Mouse (Mus musculus) limb, embryonic 10.5 days (tissue): ENCODE results near the gene Atp6v1g2. TPM values are rescaled to one million over a fixed set of nuclear protein-coding genes. Genes with fewer than 3 reads are reported as not detected.

Source experiments
- DNase-seq: peaks from one replicate; pipeline ENCODE4 v3.0.0-alpha.2; 2017; ENCODE audit warnings: low spot score
- H3K27ac ChIP-seq: fragments of 300-500 bp; sonication (generic); 2 replicates; pipeline ENCODE4 v1.5.1; 2016; ENCODE audit warnings: mild to moderate bottlenecking
- H3K27me3 ChIP-seq: fragments of 300-500 bp; sonication (generic); 2 replicates; pipeline ENCODE4 v1.6.1; 2016; ENCODE audit warnings: low read depth, mild to moderate bottlenecking; ENCODE audit not compliant: poor library complexity, severe bottlenecking
- H3K36me3 ChIP-seq: fragments of 300-500 bp; sonication (generic); 2 replicates; pipeline ENCODE4 v1.6.1; 2016; ENCODE audit warnings: mild to moderate bottlenecking, moderate library complexity
- H3K4me1 ChIP-seq: fragments of 300-500 bp; sonication (generic); 2 replicates; pipeline ENCODE4 v1.6.1; 2016
- H3K4me3 ChIP-seq: fragments of 300-500 bp; sonication (generic); 2 replicates; pipeline ENCODE4 v1.5.1; 2016; ENCODE audit warnings: mild to moderate bottlenecking, moderate library complexity
- H3K9me3 ChIP-seq: fragments of 300-500 bp; sonication (generic); replicated peaks from 2 replicates; pipeline ENCODE4 v1.6.1; 2016; ENCODE audit warnings: mild to moderate bottlenecking
- WGBS: fragments of 180-500 bp; shearing (Covaris S2); methylation state at CpG from one replicate; pipeline ENCODE4 v1.1.7; 2016; 5-methylcytosine and 5-hydroxymethylcytosine counted together
- microRNA-seq: library from miRNA; unstranded; fragments of <30 nt; microRNA quantifications from one replicate; pipeline ENCODE4, GENCODE M21; 2017
- polyA plus RNA-seq: library from polyadenylated mRNA; unstranded; fragments of >200 nt; fragmentation: Nextera tagmentation; extraction: Ambion mirVana; gene quantifications from 2 replicates; pipeline ENCODE4 v1.2.1, GENCODE M21; 2016

Gene Atp6v1g2
- polyA plus RNA-seq, 1 experiment from 2014 or later: 5.2 TPM

DNA sequence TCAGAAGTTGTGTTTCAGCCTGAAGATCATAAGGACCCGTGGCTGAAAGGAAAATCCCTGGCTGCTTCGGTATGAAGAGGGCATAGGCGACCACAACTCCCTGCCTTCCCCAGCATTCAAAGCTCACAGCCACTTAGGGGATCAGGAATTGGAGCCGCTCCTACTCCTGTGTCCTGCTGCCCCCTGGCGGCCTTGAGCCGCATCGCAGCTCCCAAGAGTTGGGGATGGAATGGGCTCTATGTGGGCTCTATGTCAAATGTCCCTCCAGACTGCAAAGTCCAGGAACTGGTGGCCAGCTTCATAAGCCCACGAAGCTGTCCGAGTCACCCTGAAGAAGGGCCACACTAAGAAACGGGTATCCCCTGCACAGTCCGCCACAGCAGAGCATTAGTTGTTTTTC is 41.3 kb downstream of the Atp6v1g2 start:
- H3K4me1 ChIP-seq: 0 out of 2 replicates have a peak, but pooled peaks cover 3% of the 10 kb centered on the region

GRCm38 (mm10) chr17:35276304-35276864 is 42.9 kb downstream of the Atp6v1g2 start:
- Histone ChIP-seq H3K27ac (no peak overlapping the region), H3K9me3 (no peaks in the 10 kb centered on the region), H3K4me1 (0 out of 2 replicates have a peak, but pooled peaks cover 3% of the 10 kb centered on the region), H3K4me3 (no peak overlapping the region), H3K27me3 (peaks cover 28% of the 10 kb centered on the region), H3K36me3 (no peaks in the 10 kb centered on the region)
- peak; percentile 33 for DNase-seq
- WGBS: 17% methylated on average over 13 of the region's 13 CpGs

More for the DNA sequence above, 41.3 kb downstream of the Atp6v1g2 start:
- WGBS: 4% methylated on average over 11 of the region's 11 CpGs
- H3K4me3 ChIP-seq: no peak overlapping the region
- no peaks in the 10 kb centered on the region for H3K9me3 ChIP-seq
- DNase-seq: peak; percentile 85
- H3K27me3 ChIP-seq: peaks cover 28% of the 10 kb centered on the region
- H3K36me3 ChIP-seq: no peaks in the 10 kb centered on the region
- H3K27ac ChIP-seq: no peak overlapping the region

DNA sequence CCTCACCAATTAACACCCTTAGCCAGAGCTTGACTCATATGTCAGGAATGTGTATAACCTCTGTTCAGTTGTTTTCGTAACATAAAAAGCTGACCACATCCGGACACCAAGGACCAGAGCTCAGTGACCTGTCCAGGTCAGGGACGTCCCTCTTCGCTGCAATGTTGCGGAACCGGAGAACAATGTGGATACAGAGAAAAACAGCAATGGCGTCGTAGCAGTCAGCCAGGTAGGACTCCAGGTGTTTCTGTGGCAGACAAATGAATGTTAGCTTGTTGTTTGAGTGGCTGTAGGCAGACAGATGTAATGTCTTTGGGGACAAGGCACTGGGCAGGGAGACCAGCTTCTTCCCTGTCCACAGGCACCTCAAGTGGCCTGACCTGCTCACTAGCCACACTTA is 44.6 kb downstream of the Atp6v1g2 start:
- 92% methylated on average over 8 of the region's 8 CpGs for WGBS
- H3K9me3 ChIP-seq: no peaks in the 10 kb centered on the region
- no peak overlapping the region for H3K27ac ChIP-seq
- H3K4me1 ChIP-seq: 0 out of 2 replicates have a peak, but pooled peaks cover 3% of the 10 kb centered on the region
- no peaks in the 10 kb centered on the region for H3K36me3 ChIP-seq
- DNase-seq: no peak
- peaks cover 28% of the 10 kb centered on the region for H3K27me3 ChIP-seq
- H3K4me3 ChIP-seq: no peak overlapping the region

GRCm38 (mm10) chr17:35278957-35279688 is 45.7 kb downstream of the Atp6v1g2 start:
- 0 out of 2 replicates have a peak, but pooled peaks cover 3% of the 10 kb centered on the region for H3K4me1 ChIP-seq
- H3K27me3 ChIP-seq: peaks cover 28% of the 10 kb centered on the region
- no peak overlapping the region for H3K27ac ChIP-seq
- H3K9me3 ChIP-seq: no peaks in the 10 kb centered on the region
- no peak overlapping the region for H3K4me3 ChIP-seq
- H3K36me3 ChIP-seq: no peaks in the 10 kb centered on the region
- 90% methylated on average over 13 of the region's 13 CpGs for WGBS
- DNase-seq: no peak

- WGBS: 75% methylated on average over 3 of the region's 3 CpGs
These were observed 46.8 kb downstream of the Atp6v1g2 start for GRCm38 (mm10) chr17:35280276-35280675.

GRCm38 (mm10) chr17:35285431-35285830 is 52.0 kb downstream of the Atp6v1g2 start:
- Histone ChIP-seq H3K27ac (no peak overlapping the region), H3K4me1 (no peaks in the 10 kb centered on the region), H3K9me3 (no peaks in the 10 kb centered on the region), H3K27me3 (no peaks in the 10 kb centered on the region), H3K36me3 (no peaks in the 10 kb centered on the region), H3K4me3 (no peak overlapping the region)
- DNase-seq: no peak

More at GRCm38 (mm10) chr17:35280276-35280675, 46.8 kb downstream of the Atp6v1g2 start:
- no peak for DNase-seq
- H3K27me3 ChIP-seq: peaks cover 22% of the 10 kb centered on the region
- no peaks in the 10 kb centered on the region for H3K9me3 ChIP-seq
- H3K36me3 ChIP-seq: no peaks in the 10 kb centered on the region
- H3K4me3 ChIP-seq: no peak overlapping the region
- H3K4me1 ChIP-seq: 0 out of 2 replicates have a peak, but pooled peaks cover 3% of the 10 kb centered on the region
- no peak overlapping the region for H3K27ac ChIP-seq

Small RNA genes lying within 50 kb of the gene (microRNA-seq; reads per million reads assigned to microRNA genes)
- gene Mir6973a (not detected), gene Mir6974 (not detected), gene Mir6975 (1.5 reads per million), gene Mir8094 (1.2 reads per million)

Other genes with a start within 250 kb of the Atp6v1g2 start
- gene Vars, start 232.7 kb upstream of the Atp6v1g2 start, polyA plus RNA-seq: 222 and 267 TPM in 2 replicates
- 0.15 and 0.23 TPM in 2 replicates for gene Vwa7, start 217.1 kb upstream of the Atp6v1g2 start, polyA plus RNA-seq
- 1.2 and 1.4 TPM in 2 replicates for gene Sapcd1, start 205.6 kb upstream of the Atp6v1g2 start, polyA plus RNA-seq
- 5.2 and 5.4 TPM in 2 replicates for gene Msh5, start 186.9 kb upstream of the Atp6v1g2 start, polyA plus RNA-seq
- gene Clic1, start 183.7 kb upstream of the Atp6v1g2 start, polyA plus RNA-seq: 174 and 186 TPM in 2 replicates
- gene Ddah2, start 174.6 kb upstream of the Atp6v1g2 start, polyA plus RNA-seq: 453 and 568 TPM in 2 replicates
- not detected in 2 replicates for gene Ly6g6c, start 168.3 kb upstream of the Atp6v1g2 start, polyA plus RNA-seq
- 0.36 and 0.46 TPM in 2 replicates for gene Mpig6b, start 167.5 kb upstream of the Atp6v1g2 start, polyA plus RNA-seq
- gene Ly6g6e, start 156.8 kb upstream of the Atp6v1g2 start, polyA plus RNA-seq: 0.81 and 0.95 TPM in 2 replicates
- 0.80 and 1.1 TPM in 2 replicates for gene Ly6g6d, start 155.6 kb upstream of the Atp6v1g2 start, polyA plus RNA-seq
- gene Ly6g6f, start 148.1 kb upstream of the Atp6v1g2 start, polyA plus RNA-seq: 0.56 and 0.66 TPM in 2 replicates
- 53.3 and 63.6 TPM in 2 replicates for gene Abhd16a, start 144.4 kb upstream of the Atp6v1g2 start, polyA plus RNA-seq
- not detected in 2 replicates for gene Ly6g5c, start 125.4 kb upstream of the Atp6v1g2 start, polyA plus RNA-seq
- 1.4 and 1.7 TPM in 2 replicates for gene Ly6g5b, start 118.2 kb upstream of the Atp6v1g2 start, polyA plus RNA-seq
- gene Gpank1, start 112.2 kb upstream of the Atp6v1g2 start, polyA plus RNA-seq: 33.9 and 35.8 TPM in 2 replicates
- gene Csnk2b, start 111.6 kb upstream of the Atp6v1g2 start, polyA plus RNA-seq: 299 and 317 TPM in 2 replicates
- gene D17H6S53E, start 107.3 kb upstream of the Atp6v1g2 start, polyA plus RNA-seq: 8.4 and 8.5 TPM in 2 replicates
- gene Apom, start 101.6 kb upstream of the Atp6v1g2 start, polyA plus RNA-seq: 0.39 and 0.56 TPM in 2 replicates
- 74.2 and 74.7 TPM in 2 replicates for gene Bag6, start 98.5 kb upstream of the Atp6v1g2 start, polyA plus RNA-seq
- gene Prrc2a, start 68.8 kb upstream of the Atp6v1g2 start, polyA plus RNA-seq: 213 and 229 TPM in 2 replicates
- gene Aif1, start 57.6 kb upstream of the Atp6v1g2 start, polyA plus RNA-seq: 1.5 and 1.8 TPM in 2 replicates
- 1.6 and 2.0 TPM in 2 replicates for gene Lst1, start 45.2 kb upstream of the Atp6v1g2 start, polyA plus RNA-seq
- gene Ltb, start 39.2 kb upstream of the Atp6v1g2 start, polyA plus RNA-seq: 0.38 and 0.45 TPM in 2 replicates
- 0.14 TPM in 1 of 2 replicates, not detected in the other for gene Tnf, start 31.7 kb upstream of the Atp6v1g2 start, polyA plus RNA-seq
- gene Lta, start 28.3 kb upstream of the Atp6v1g2 start, polyA plus RNA-seq: not detected in 2 replicates
- gene Gm16181, start 12.8 kb upstream of the Atp6v1g2 start, polyA plus RNA-seq: 0.30 and 0.33 TPM in 2 replicates
- 10.7 and 12.1 TPM in 2 replicates for gene Nfkbil1, start 2.1 kb downstream of the Atp6v1g2 start, polyA plus RNA-seq
- 749 and 792 TPM in 2 replicates for gene Ddx39b, start 8.1 kb downstream of the Atp6v1g2 start, polyA plus RNA-seq
- 21.4 and 23.1 TPM in 2 replicates for gene H2-D1, start 29.1 kb downstream of the Atp6v1g2 start, polyA plus RNA-seq
- gene H2-Q1, start 86.7 kb downstream of the Atp6v1g2 start, polyA plus RNA-seq: not detected in 2 replicates
- 0.79 and 0.80 TPM in 2 replicates for gene H2-Q2, start 108.6 kb downstream of the Atp6v1g2 start, polyA plus RNA-seq
- gene H2-Q4, start 146.0 kb downstream of the Atp6v1g2 start, polyA plus RNA-seq: 2.2 and 3.6 TPM in 2 replicates
- 2.6 and 3.8 TPM in 2 replicates for gene H2-Q6, start 191.2 kb downstream of the Atp6v1g2 start, polyA plus RNA-seq
- gene H2-Q7, start 205.5 kb downstream of the Atp6v1g2 start, polyA plus RNA-seq: 24.7 and 28.4 TPM in 2 replicates
- gene H2-Q10, start 236.4 kb downstream of the Atp6v1g2 start, polyA plus RNA-seq: 0.51 and 0.53 TPM in 2 replicates